Mouse (Mus musculus) midbrain, embryonic 13.5 days (tissue): ENCODE measurements around the gene Nkain1. TPM values are rescaled to one million over a fixed set of nuclear protein-coding genes. Genes with fewer than 3 reads are reported as not detected.

Experiments
- ATAC-seq: fragments of 200-750 bp; cut with Nextera tagmentation; 2 replicates; pipeline ENCODE4 v1.8.0; 2017; ENCODE audit warnings: mild to moderate bottlenecking, moderate TSS enrichment, moderate library complexity
- H3K27ac ChIP-seq: fragments of 300-500 bp; sonication (generic); 2 replicates; pipeline ENCODE4 v1.5.1; 2015; ENCODE audit warnings: inconsistent platforms, mild to moderate bottlenecking, moderate library complexity
- H3K27me3 ChIP-seq: fragments of 300-500 bp; sonication (generic); 2 replicates; pipeline ENCODE4 v1.6.1; 2015; ENCODE audit warnings: mild to moderate bottlenecking, inconsistent platforms
- H3K36me3 ChIP-seq: fragments of 300-500 bp; sonication (generic); 2 replicates; pipeline ENCODE4 v1.6.1; 2015; ENCODE audit warnings: mild to moderate bottlenecking, inconsistent platforms
- H3K4me1 ChIP-seq: fragments of 300-500 bp; sonication (generic); replicated peaks from 2 replicates; pipeline ENCODE4 v1.6.1; 2015; ENCODE audit warnings: inconsistent platforms
- H3K4me2 ChIP-seq: fragments of 300-500 bp; sonication (generic); replicated peaks from 2 replicates; pipeline ENCODE4 v1.6.1; 2015; ENCODE audit warnings: moderate library complexity, mild to moderate bottlenecking, inconsistent platforms
- H3K4me3 ChIP-seq: fragments of 300-500 bp; sonication (generic); replicated peaks from 2 replicates; pipeline ENCODE4 v1.5.1; 2015; ENCODE audit warnings: mild to moderate bottlenecking, inconsistent platforms
- H3K9ac ChIP-seq: fragments of 300-500 bp; sonication (generic); replicated peaks from 2 replicates; pipeline ENCODE4 v1.6.1; 2015; ENCODE audit warnings: mild to moderate bottlenecking, inconsistent platforms
- H3K9me3 ChIP-seq: fragments of 300-500 bp; sonication (generic); 2 replicates; pipeline ENCODE4 v1.6.1; 2016; ENCODE audit warnings: mild to moderate bottlenecking, inconsistent platforms
- WGBS: fragments of 180-500 bp; shearing (Covaris S2); methylation state at CpG from one replicate; pipeline ENCODE4 v1.1.7; 2015; 5-methylcytosine and 5-hydroxymethylcytosine counted together
- polyA plus RNA-seq: library from polyadenylated mRNA; unstranded; fragments of >200 nt; fragmentation: Nextera tagmentation; extraction: Ambion mirVana; gene quantifications from 2 replicates; pipeline ENCODE4 v1.2.1, GENCODE M21; 2015

Gene Nkain1
- 8.5 and 14.3 TPM in 2 replicates for polyA plus RNA-seq

DNA sequence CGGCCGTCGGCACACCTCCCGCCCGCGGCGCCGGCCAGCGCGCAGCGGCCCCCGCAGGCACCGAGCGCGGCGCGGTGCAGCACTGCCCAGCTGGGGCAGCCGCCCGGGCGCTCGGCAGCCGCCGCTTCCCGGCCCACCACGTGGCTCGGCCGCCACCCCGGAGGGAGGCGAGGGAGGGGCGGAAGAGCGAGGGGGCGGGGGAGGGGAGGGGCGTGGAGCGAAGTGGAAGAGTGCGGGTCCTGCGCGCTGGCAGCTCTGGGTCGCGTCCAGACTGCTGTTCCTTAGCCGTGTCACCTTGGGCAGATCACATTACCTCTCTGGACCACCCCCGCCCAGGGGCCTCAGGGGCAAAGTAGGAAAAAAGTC is at the start of gene Nkain1:
TSS of gene Nkain1 (minus strand) at position 126 of the 366 bp plus-strand sequence.
- peak; percentile 83 for ATAC-seq
- peak within 1 kb of the TSS; percentile 98 for H3K9ac ChIP-seq
- WGBS, result under 1% methylated on average over 34 of the region's 41 CpGs
- H3K27ac ChIP-seq, result peak within 1 kb of the TSS; percentile 93
- peaks cover 50% of the 10 kb centered on the region for H3K4me1 ChIP-seq
- peak within 1 kb of the TSS; percentile 83 for H3K4me3 ChIP-seq
- H3K4me2 ChIP-seq, result peak within 1 kb of the TSS; percentile 86
- H3K36me3 ChIP-seq, result no peaks in the 10 kb centered on the region
- no peaks in the 10 kb centered on the region for H3K27me3 ChIP-seq
- no peaks in the 10 kb centered on the region for H3K9me3 ChIP-seq

DNA sequence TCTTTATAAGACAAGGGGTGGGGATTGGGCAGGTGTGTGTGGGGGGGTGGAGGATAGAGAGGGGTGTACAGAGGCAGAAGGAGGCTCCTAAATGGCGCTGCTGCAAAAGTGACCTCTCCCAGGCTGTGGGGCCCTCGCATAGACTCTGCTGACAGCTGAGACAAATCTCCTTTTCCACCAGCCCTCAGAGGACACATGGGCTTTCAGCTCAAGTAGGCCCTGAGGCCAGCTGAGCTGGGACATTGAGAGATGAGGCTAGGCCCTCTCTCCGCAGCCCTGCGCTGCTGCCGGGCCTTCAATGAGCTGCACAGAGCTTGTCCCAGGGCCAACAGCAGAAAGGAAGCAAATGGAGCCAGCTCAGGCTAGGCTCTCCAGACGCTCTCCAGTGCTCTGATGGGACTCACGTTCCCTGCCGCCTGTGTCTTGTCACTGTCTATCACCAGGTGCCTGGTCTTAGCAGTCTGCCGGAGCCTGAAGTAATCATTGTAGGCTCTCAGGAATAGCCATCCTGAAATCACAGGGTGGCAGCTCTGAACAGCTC is 4.8 kb upstream of the Nkain1 start:
- no peak for ATAC-seq
- H3K9ac ChIP-seq, result peak overlapping the region; percentile 36; the same call in 1 of the 2 replicates
- H3K27me3 ChIP-seq, result no peaks in the 10 kb centered on the region
- peak overlapping the region; percentile 56; the same call in 1 of the 2 replicates for H3K27ac ChIP-seq
- WGBS, result 68% methylated on average over 9 of the region's 9 CpGs
- peaks cover 13% of the 10 kb centered on the region; the same call in 1 of the 2 replicates for H3K4me1 ChIP-seq
- H3K4me2 ChIP-seq, result no peak overlapping the region
- H3K4me3 ChIP-seq, result no peak overlapping the region
- H3K36me3 ChIP-seq, result no peaks in the 10 kb centered on the region
- H3K9me3 ChIP-seq, result no peaks in the 10 kb centered on the region

GRCm38 (mm10) chr4:130577081-130577480 is 3.1 kb upstream of the Nkain1 start:
- Histone ChIP-seq H3K4me3 (no peak overlapping the region), H3K27ac (peak overlapping the region; percentile 19; the same call in 1 of the 2 replicates), H3K4me2 (no peak overlapping the region), H3K9me3 (no peaks in the 10 kb centered on the region), H3K9ac (no peak overlapping the region), H3K4me1 (peaks cover 22% of the 10 kb centered on the region), H3K36me3 (no peaks in the 10 kb centered on the region), H3K27me3 (no peaks in the 10 kb centered on the region)
- WGBS, result 68% methylated on average over 6 of the region's 6 CpGs
- no peak for ATAC-seq

DNA sequence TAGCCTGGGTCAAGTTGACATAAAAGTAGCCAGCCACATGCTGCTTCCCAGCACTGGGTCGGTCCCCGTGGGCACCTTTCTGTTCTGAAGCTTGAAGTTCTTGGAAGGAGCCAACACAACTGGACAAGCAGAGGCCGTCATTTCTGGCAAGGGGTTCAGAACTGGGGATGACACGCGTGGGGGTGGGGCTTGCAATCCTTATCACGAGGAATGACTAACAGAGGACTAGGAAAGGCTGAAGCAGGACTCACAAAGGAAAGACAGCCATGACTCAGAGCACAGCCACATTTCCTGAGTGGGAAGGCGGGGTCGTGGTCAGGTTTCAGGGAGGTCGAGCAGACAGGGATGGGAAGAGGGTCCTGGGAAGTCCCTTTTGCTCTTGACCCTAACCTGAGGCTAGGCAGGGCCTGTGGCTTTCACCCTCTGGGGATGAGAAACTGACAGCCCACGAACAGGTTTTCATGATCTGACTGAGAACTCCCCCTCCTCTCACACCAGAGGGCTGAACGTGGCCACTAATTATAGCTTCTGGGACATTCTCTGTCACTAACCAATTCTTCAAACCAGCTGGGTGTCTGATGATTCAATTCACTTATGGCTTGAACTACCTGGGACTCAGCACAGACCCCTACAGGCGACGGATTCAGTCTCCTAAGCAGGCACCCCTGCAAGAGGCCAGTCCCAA is 2.4 kb upstream of the Nkain1 start:
- no peak overlapping the region for H3K4me2 ChIP-seq
- no peaks in the 10 kb centered on the region for H3K27me3 ChIP-seq
- no peak for ATAC-seq
- H3K4me1 ChIP-seq, result peaks cover 29% of the 10 kb centered on the region
- no peaks in the 10 kb centered on the region for H3K36me3 ChIP-seq
- no peaks in the 10 kb centered on the region for H3K9me3 ChIP-seq
- no peak overlapping the region for H3K9ac ChIP-seq
- WGBS, result 58% methylated on average over 13 of the region's 13 CpGs
- no peak overlapping the region for H3K4me3 ChIP-seq
- H3K27ac ChIP-seq, result peak overlapping the region; percentile 19; the same call in 1 of the 2 replicates

DNA sequence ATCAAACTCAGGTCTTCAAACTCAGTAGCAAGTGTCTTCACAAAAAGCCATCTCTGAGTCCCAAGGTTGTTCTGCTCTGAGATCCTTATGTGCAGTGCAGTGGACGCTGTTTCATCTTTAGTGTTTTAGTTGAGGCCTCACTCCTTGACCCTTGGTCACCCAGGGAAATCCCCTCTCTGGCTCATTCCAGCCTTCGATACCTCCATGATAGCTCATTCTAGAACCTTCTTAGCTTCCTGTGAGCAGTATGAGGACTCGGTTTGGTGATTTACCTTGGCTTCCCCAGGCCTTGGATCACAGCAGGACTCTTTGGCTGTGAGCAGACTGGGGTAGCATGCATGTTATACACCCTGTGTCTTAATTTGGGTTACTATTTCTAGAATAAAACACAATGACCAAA is 1.6 kb upstream of the Nkain1 start:
- Histone ChIP-seq H3K27me3 (no peaks in the 10 kb centered on the region), H3K4me1 (peaks cover 38% of the 10 kb centered on the region), H3K36me3 (no peaks in the 10 kb centered on the region), H3K4me3 (no peak overlapping the region), H3K4me2 (no peak overlapping the region), H3K9ac (no peak overlapping the region), H3K27ac (no peak overlapping the region), H3K9me3 (no peaks in the 10 kb centered on the region)
- WGBS, result 83% methylated on average over 3 of the region's 3 CpGs
- ATAC-seq, result no peak

- Histone ChIP-seq H3K9ac (no peak overlapping the region), H3K27me3 (no peaks in the 10 kb centered on the region), H3K4me1 (peaks cover 44% of the 10 kb centered on the region), H3K27ac (no peak overlapping the region), H3K4me2 (no peak overlapping the region), H3K4me3 (no peak overlapping the region), H3K9me3 (no peaks in the 10 kb centered on the region), H3K36me3 (no peaks in the 10 kb centered on the region)
- 81% methylated on average over 7 of the region's 7 CpGs for WGBS
- no peak for ATAC-seq
These were observed 988 bp upstream of the Nkain1 start for GRCm38 (mm10) chr4:130574861-130575460.

DNA sequence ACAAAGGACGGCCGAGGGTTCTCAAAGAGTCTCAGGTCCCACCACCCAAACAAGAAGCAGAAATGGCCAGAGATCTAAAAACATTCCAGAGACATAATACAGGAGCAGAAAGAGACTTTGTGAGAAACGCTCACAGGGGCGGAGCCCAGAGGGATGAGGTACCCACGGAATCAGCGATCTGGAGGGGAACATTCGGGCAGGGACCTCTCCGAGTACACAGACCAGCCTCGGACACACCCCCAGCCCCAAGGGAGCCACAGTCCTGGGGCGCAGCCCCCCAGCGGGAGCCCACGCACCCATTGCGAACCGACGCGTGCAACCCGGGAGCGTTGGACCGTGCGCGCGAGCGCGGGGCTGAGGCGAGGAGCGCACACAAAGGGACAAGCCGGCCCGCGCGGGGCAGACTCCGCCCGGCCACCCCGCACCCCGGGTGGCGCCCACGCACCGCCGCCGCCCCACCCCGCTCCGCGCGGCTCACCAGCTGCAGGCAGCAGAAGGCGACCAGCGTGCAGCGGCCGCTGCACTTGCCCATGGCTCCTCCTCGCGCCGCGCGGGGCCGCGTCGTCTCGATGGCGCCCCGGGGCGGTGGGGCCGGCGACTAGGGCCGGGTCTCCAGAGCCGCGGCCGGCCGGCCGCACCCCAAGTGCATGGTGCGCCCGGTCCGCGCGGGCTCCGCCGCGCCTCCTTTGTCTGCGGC is 474 bp downstream of the Nkain1 start:
- Histone ChIP-seq H3K9me3 (no peaks in the 10 kb centered on the region), H3K4me2 (peak overlapping the region; percentile 86), H3K27me3 (no peaks in the 10 kb centered on the region), H3K36me3 (no peaks in the 10 kb centered on the region), H3K9ac (peak overlapping the region; percentile 98), H3K27ac (peak overlapping the region; percentile 93), H3K4me1 (peaks cover 51% of the 10 kb centered on the region), H3K4me3 (peak overlapping the region; percentile 83)
- under 1% methylated on average over 51 of the region's 76 CpGs for WGBS
- ATAC-seq, result peak; percentile 68

DNA sequence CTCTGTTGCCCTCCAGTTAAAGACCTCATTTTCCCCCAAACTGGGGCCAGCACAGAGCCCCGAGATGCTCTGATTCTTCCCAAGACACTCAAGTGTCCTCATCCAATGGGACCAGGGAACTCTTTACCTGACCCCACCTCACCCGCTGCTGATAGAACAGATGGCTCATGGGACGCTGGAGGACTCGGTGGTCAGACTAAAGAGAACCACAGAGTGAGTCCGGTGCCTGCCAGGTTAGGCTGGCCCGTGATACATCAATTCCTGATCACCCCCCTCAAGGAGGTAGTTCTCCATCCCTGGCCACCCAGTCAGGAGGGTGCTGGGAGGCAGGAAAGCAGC is 992 bp downstream of the Nkain1 start:
- 0% methylated on average over 6 of the region's 6 CpGs for WGBS
- ATAC-seq, result peak; percentile 21; the same call in 1 of the 2 replicates

DNA sequence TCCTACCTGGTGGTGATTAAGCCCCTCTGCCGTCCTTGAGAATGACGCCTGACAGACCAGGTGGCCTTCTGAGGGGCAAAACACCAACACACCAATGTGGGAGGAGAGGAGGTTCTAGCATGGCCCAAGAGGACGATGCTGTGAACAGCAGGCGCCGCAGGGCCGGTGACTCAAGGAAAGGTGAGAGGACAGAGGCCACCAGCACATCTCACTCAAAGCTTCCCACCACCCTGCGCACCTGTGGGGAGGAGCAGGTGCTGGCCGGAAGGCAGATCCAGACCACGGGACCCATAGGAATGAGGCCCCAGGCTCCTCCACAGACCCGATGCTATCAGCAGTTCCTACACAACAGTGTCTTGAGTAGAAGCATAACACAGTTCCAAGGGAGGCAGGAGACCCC is 1.4 kb downstream of the Nkain1 start:
- WGBS, result 33% methylated on average over 10 of the region's 10 CpGs
- no peaks in the 10 kb centered on the region for H3K27me3 ChIP-seq
- peak overlapping the region; percentile 93 for H3K27ac ChIP-seq
- H3K4me1 ChIP-seq, result peaks cover 60% of the 10 kb centered on the region
- no peaks in the 10 kb centered on the region for H3K36me3 ChIP-seq
- peak overlapping the region; percentile 86 for H3K4me2 ChIP-seq
- peak overlapping the region; percentile 98 for H3K9ac ChIP-seq
- no peaks in the 10 kb centered on the region for H3K9me3 ChIP-seq
- no peak for ATAC-seq
- peak overlapping the region; percentile 83 for H3K4me3 ChIP-seq

More for the DNA sequence above, 992 bp downstream of the Nkain1 start:
- peaks cover 56% of the 10 kb centered on the region for H3K4me1 ChIP-seq
- H3K36me3 ChIP-seq, result no peaks in the 10 kb centered on the region
- H3K9me3 ChIP-seq, result no peaks in the 10 kb centered on the region
- H3K9ac ChIP-seq, result peak overlapping the region; percentile 98
- no peaks in the 10 kb centered on the region for H3K27me3 ChIP-seq
- H3K4me3 ChIP-seq, result peak overlapping the region; percentile 83
- peak overlapping the region; percentile 86 for H3K4me2 ChIP-seq
- H3K27ac ChIP-seq, result peak overlapping the region; percentile 93

DNA sequence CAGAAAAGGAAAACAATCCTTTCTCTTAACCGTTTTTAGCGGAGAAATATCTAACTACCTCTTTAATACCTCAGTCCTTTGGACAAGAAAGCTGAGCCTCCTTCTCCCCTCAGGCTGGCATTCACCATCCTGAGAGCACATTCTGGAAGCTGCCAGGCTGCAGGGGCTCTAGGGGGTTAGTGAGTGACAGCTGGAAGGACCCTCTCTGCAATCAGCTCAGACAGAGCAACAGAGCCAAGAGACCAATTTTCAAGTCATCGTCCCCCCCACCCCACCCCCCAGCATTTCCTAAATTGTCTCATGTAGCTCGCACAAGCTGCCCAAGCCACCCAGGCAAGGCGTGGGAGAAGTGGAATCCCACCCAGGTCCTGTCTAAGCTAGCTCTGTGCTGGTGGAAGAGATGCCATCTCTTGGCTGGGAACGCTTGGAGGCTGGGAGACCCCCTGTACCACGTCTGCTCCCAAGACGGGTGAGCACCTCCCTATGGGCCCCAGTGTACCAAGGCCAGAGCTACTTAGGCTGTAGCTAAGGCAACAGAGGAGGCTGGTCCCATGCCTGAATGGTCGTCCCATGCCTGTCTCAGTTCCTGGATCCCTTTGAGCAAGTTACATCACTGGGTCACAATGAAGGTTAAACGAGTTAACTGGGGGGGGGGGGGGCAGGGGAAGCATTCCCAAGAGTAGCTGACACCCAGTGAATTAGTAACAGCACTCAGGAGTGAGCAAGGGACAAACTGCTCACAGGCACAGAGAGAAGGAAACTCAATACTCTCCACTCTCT is 2.8 kb downstream of the Nkain1 start:
- H3K4me3 ChIP-seq, result peak overlapping the region; percentile 83
- peak; percentile 43 for ATAC-seq
- peaks cover 57% of the 10 kb centered on the region for H3K4me1 ChIP-seq
- H3K9ac ChIP-seq, result peak overlapping the region; percentile 48
- peak overlapping the region; percentile 74 for H3K27ac ChIP-seq
- no peaks in the 10 kb centered on the region for H3K27me3 ChIP-seq
- H3K9me3 ChIP-seq, result no peaks in the 10 kb centered on the region
- H3K36me3 ChIP-seq, result no peaks in the 10 kb centered on the region
- peak overlapping the region; percentile 86 for H3K4me2 ChIP-seq
- WGBS, result 24% methylated on average over 10 of the region's 10 CpGs
